Mouse (Mus musculus) B cell, adult (primary cell): ENCODE data around the gene Gm20696. TPM values are rescaled to one million over a fixed set of nuclear protein-coding genes. Genes with fewer than 3 reads are reported as not detected.

Experiments used
- total RNA-seq: library from RNA; stranded (reverse); gene quantifications from 4 replicates; pipeline ENCODE4 v1.2.4, GENCODE M21; 2023; ENCODE audit not compliant: inconsistent age

The Gm20696 gene
- total RNA-seq: 118 to 133 TPM (median 123 TPM) in 4 replicates

GRCm38 (mm10) chr6:99666318-99667171, at the start of gene Gm20696, which contains the start of gene Eif4e3:
Gm20696 (minus strand) TSS chr6:99666797.
Eif4e3 (minus strand) TSS chr6:99666771.

GRCm38 (mm10) chr6:99692206-99692915, 25.8 kb upstream of the Gm20696 start, which contains the start of gene Gpr27:
Gpr27 (plus strand) TSS chr6:99692679.

GRCm38 (mm10) chr6:99522359-99523108, 144.1 kb downstream of the Gm20696 start, which contains the start of gene Foxp1:
Foxp1 (minus strand) TSS chr6:99522721.

Other genes starting within 250 kb of the Gm20696 start
- gene Foxp1, start 144.1 kb downstream of the Gm20696 start, total RNA-seq: 1,004 to 1,106 TPM (median 1,076 TPM) in 4 replicates
- gene Eif4e3, start within 50 bp of the Gm20696 start, total RNA-seq: 6.7 to 8.7 TPM (median 7.6 TPM) in 4 replicates
- gene Gpr27, start 25.9 kb upstream of the Gm20696 start, total RNA-seq: not detected in 4 replicates
- gene Prok2, start 59.6 kb upstream of the Gm20696 start, total RNA-seq: not detected in 4 replicates